Mouse (Mus musculus) embryo, embryonic 11 days (tissue): ENCODE data around the gene A930017K11Rik.

Experiments
- DNase-seq: peaks from one replicate; pipeline ENCODE4 v3.0.0-alpha.2; 2015

The A930017K11Rik gene

GRCm38 (mm10) chr17:25951803-25952623, at the start of gene A930017K11Rik:
A930017K11Rik (minus strand) TSS chr17:25952565.
- no peak for DNase-seq

GRCm38 (mm10) chr17:25998425-25998824, 46.1 kb upstream of the A930017K11Rik start:
- DNase-seq, result no peak

- DNase-seq, result no peak
These were observed 41.1 kb upstream of the A930017K11Rik start for GRCm38 (mm10) chr17:25993489-25993888.

- DNase-seq, result no peak
These were observed 39.9 kb upstream of the A930017K11Rik start for GRCm38 (mm10) chr17:25992274-25992673.

GRCm38 (mm10) chr17:25990331-25990730, 38.0 kb upstream of the A930017K11Rik start:
- DNase-seq, result no peak

GRCm38 (mm10) chr17:25985306-25986294, 33.2 kb upstream of the A930017K11Rik start, which contains the start of gene Capn15:
Capn15 (minus strand) TSS chr17:25985796.
- peak; percentile 98 for DNase-seq

GRCm38 (mm10) chr17:25984556-25985305, 32.4 kb upstream of the A930017K11Rik start:
- DNase-seq, result no peak

GRCm38 (mm10) chr17:25984066-25984465, 31.7 kb upstream of the A930017K11Rik start:
- DNase-seq, result no peak

GRCm38 (mm10) chr17:25982913-25983312, 30.5 kb upstream of the A930017K11Rik start:
- DNase-seq, result no peak

- no peak for DNase-seq
These were observed 28.5 kb upstream of the A930017K11Rik start for GRCm38 (mm10) chr17:25980854-25981253.

- no peak for DNase-seq
These were observed 27.7 kb upstream of the A930017K11Rik start for GRCm38 (mm10) chr17:25979829-25980738.

GRCm38 (mm10) chr17:25970954-25971707, 18.8 kb upstream of the A930017K11Rik start:
- DNase-seq, result no peak

GRCm38 (mm10) chr17:25970448-25970847, 18.1 kb upstream of the A930017K11Rik start:
- no peak for DNase-seq

- DNase-seq, result no peak
These were observed 15.8 kb upstream of the A930017K11Rik start for GRCm38 (mm10) chr17:25968176-25968575.

- no peak for DNase-seq
These were observed 15.3 kb upstream of the A930017K11Rik start for GRCm38 (mm10) chr17:25967652-25968051.

GRCm38 (mm10) chr17:25964271-25964670, 11.9 kb upstream of the A930017K11Rik start:
- DNase-seq, result no peak

GRCm38 (mm10) chr17:25962413-25962905, 10.1 kb upstream of the A930017K11Rik start:
- DNase-seq, result no peak

GRCm38 (mm10) chr17:25961566-25961965, 9.2 kb upstream of the A930017K11Rik start:
- no peak for DNase-seq

GRCm38 (mm10) chr17:25959630-25960467, 7.5 kb upstream of the A930017K11Rik start:
- DNase-seq, result no peak
